Mouse (Mus musculus) kidney, adult 2 months (tissue): Measurements from ENCODE around the gene Pip5k1b.

ENCODE experiments used
- CTCF ChIP-seq: fragments of 200-500 bp; conservative IDR thresholded peaks from 2 replicates; pipeline ENCODE4 v1.5.1; 2011; ENCODE audit warnings: low read depth, mild to moderate bottlenecking, control low read depth, low read length, moderate library complexity, mixed read lengths; ENCODE audit not compliant: insufficient read depth, insufficient read length
- POLR2A ChIP-seq: fragments of 200-500 bp; IDR thresholded peaks from one replicate; pipeline ENCODE4 v1.6.1; 2011; ENCODE audit warnings: low read depth, low read length, control low read depth

- no peak for TF ChIP-seq POLR2A
- TF ChIP-seq CTCF, result no peak
Measured at GRCm38 (mm10) chr19:24253657-24254260, 301.9 kb downstream of the Pip5k1b start.
